Mouse (Mus musculus) CD4-positive, CD25-positive, alpha-beta regulatory T cell, adult 2 months (primary cell): ENCODE results near the gene Rnf145.
"Not testable (repeated sequence)": the region's sequence is repeated elsewhere in the genome, so short reads cannot be mapped to it uniquely, and the experiment has no call there.

Source experiments
- DNase-seq: peaks from one replicate; pipeline ENCODE4 v3.0.0-alpha.2; 2012; ENCODE audit warnings: low read depth, low spot score

Gene Rnf145

GRCm38 (mm10) chr11:44562389-44563135 is 43.8 kb downstream of the Rnf145 start:
- no peak for DNase-seq

DNA sequence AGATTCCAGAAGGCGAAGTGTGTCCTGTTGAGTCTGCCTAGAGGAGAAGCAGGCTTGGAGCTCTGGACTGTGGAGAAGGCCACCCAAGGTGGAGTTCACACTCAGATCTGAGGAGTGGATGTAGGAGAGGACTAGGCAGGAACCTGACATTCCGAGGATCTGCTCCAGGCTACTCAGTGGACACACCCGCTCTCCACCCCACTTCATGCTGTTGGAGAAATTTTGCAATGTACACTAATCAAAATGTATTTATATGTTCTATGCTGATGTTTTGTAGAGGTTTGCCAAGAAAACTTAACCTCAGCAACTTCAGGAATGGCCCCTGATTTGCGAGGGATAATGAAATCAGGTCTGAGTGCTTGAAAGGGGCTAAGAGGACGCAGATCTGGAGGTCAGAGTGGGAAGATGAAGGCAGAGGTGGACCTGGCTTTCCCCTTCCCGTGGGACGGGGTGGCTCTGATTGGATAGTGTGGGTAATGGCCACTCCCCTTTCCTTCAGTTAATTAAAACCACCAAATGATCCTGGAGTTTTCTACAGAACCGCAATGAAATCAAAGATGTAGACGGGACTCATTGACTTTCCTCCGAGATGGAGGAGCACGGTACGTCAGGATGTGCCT is 45.6 kb downstream of the Rnf145 start:
- no peak for DNase-seq

GRCm38 (mm10) chr11:44564940-44565339 is 46.2 kb downstream of the Rnf145 start:
- no peak for DNase-seq

GRCm38 (mm10) chr11:44570336-44570735 is 51.6 kb downstream of the Rnf145 start:
- not testable (repeated sequence) for DNase-seq

- no peak for DNase-seq
These were observed 54.0 kb downstream of the Rnf145 start for GRCm38 (mm10) chr11:44572781-44573180.

DNA sequence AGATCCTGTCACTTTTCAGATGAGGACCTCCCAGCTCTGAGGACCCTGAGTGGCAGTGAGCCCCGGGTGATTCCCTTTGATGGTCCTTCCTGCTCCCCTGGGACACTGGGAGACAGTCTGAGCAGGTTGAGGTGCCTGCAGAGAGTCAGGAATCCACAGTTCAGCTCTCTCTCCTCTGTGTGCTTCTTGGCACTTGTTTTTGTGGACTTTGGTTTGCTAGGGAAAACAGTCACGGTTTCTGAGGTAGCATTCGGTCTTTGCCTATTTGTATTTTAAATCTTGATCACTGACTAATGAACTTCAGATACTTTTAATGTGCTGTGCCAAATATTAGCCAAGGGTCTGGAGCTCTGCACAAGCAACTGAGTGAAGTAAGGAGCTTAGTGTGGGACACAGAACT is 54.6 kb downstream of the Rnf145 start:
- DNase-seq: no peak

GRCm38 (mm10) chr11:44574391-44574790 is 55.6 kb downstream of the Rnf145 start:
- no peak for DNase-seq

GRCm38 (mm10) chr11:44574820-44575219 is 56.1 kb downstream of the Rnf145 start:
- no peak for DNase-seq

DNA sequence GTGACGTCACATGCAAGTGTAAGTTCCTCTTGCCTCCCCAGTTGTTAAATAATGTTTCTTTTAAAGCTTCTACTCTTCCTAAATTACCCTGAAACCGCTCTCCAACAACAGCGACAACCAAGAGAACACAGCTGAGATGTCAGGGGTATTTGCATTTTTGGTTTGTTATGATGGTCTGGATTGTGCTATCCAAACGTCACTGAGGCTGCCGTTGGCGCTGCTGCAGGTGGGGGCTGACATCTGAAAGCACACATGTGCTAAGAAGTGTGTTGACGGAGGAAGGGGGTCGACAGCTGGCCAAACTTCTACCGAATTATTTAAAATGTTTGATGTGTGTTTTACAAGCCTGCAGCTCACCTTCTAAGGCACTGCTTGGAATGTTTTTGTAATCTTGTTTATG is 59.1 kb downstream of the Rnf145 start:
- no peak for DNase-seq

- peak; percentile 88 for DNase-seq
These were observed 62.5 kb downstream of the Rnf145 start for GRCm38 (mm10) chr11:44581277-44581683.

DNA sequence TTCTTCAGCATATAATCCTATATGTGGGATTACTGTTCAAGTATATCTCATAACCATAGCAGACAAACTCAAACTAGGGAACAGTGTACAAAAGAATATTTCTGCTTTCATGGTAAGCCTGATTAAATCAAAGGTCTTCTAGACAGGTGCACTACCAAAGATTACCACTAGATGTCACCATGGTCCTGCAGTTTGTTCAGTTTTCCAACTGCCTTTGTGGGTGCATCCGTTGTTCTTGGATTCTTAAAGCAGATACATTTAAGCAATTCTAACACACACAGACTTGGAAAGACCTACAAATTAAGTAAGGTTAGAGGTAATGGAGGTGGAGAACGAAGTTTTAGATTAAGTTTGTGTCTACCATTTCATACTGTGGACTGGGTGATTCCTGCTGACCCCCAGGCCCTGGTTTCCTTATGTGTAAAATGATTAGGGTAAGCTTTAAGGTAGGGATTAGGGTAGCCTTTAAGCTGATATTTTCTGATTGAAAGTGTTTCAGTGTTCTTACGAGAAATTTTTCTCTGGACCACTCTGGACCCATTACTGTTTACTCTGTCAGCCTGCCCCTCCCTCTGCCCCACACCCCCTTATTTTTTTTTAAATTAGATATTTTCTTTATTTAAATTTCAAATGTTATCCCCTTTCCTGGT is 67.4 kb downstream of the Rnf145 start:
- DNase-seq: peak; percentile 88

- no peak for DNase-seq
These were observed 74.3 kb downstream of the Rnf145 start for GRCm38 (mm10) chr11:44593016-44593415.

DNA sequence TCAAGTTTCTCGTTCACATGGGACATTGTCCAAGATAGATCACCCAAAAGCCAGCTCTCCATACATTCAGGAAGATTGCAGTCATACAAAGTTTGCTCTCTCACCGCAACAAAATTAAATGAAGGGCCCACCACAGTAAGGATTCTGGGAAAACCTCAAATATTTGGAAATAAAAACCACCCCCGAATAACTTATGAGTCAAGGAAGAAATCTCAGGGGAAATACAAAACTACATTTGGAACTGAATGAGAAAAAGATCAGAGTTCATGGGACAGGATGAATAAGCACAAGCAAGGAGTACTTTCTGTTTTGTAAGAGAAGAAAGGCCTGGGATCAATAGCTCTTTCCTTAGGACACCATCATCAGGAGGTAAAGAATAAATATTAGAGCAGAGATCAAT is 76.0 kb downstream of the Rnf145 start:
- DNase-seq: no peak

GRCm38 (mm10) chr11:44606881-44607280 is 88.1 kb downstream of the Rnf145 start:
- peak; percentile 26 for DNase-seq

DNA sequence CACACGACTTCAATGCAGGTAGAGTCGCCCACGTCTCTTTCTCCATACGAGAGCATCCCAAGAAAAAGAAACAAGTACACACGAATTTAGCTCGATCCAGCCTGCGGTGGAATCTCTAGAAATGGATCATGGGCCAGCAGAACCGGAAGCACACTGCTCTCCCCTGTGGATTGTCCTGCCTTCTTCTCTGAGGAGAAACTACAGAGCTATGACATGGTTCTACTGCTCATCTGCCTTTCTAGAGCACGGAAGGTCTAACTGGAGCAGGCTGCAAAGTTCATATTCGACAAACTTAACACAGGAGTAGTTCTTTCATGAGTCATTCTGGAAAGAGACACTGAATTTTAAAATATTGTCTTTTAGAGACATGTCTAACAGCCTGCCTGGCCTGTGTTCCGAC is 89.9 kb downstream of the Rnf145 start:
- DNase-seq: no peak

DNA sequence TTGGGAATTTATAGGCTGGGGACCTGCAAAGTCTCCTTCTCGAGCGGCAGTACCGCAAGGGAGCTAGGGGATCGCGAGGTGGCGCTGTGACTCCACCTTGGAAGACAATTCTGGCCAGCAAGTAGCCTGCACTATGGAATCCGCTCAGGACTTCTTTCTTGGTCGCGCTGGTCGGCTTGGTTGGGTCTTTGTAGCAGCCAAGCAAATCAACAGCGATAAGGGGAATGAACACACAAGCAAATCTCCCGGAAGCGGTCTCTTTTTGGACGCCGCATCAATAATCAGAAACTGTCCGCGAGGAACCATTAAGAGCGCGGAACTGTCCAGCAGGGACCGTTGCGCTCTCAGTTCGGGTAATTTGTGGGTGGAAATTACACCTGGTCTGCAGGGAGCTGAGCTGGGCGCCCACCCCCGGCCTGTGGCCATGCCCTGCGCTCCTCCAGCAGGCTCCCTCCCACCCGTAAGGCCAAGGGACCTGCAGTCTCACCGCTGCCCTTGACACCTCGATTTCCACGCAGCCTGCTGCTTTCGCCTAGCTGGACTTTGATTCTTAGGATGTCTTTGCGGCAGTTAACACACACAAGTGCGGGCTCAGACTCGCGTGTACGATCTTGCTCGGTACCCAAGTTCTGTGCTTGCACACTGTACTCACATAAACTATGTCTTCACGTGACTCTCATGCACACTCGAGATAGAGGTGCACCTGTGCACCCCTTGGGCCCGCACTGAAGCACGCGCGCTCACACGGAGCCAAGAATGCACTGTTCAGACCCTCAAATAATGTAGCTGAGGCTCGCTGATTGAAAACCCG is 92.4 kb downstream of the Rnf145 start:
- peak; percentile 84 for DNase-seq

- DNase-seq: no peak
These were observed 93.4 kb downstream of the Rnf145 start for GRCm38 (mm10) chr11:44612156-44612555.

DNA sequence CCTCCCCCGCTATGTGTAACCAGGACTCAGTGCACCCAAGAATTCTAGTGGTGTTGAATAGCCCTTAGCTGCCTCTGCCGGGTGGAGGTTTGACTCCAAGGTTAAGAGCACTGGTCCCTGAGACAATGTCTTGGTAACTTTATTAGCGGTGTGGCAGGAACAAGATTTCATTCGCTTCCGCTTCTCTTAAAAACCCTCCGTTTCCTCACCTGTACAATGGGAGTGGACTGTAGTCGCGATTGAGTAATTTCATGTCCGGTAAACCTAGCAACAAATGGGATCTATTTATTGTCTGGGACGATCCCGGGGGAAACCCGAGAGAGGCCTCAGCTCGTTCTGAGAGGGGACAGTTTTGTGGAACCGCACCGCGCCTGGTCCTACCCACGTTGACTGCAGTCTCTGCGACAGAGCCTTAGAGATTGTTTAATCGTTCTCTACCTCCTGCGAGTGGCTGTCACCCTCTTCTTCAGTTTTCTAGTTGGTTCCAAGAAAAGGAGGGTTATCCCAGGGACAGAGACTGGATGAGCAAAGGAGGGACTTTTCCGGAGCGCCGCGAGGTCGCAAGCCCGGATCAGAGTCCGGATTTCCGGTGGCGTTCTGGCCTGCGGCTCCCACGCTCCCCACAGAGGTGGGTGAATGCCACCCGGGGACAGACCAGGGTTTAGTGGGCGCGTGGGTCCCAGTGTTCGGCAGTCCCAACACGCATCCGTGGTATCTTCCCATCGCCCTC is 94.1 kb downstream of the Rnf145 start:
- peak; percentile 15 for DNase-seq

DNA sequence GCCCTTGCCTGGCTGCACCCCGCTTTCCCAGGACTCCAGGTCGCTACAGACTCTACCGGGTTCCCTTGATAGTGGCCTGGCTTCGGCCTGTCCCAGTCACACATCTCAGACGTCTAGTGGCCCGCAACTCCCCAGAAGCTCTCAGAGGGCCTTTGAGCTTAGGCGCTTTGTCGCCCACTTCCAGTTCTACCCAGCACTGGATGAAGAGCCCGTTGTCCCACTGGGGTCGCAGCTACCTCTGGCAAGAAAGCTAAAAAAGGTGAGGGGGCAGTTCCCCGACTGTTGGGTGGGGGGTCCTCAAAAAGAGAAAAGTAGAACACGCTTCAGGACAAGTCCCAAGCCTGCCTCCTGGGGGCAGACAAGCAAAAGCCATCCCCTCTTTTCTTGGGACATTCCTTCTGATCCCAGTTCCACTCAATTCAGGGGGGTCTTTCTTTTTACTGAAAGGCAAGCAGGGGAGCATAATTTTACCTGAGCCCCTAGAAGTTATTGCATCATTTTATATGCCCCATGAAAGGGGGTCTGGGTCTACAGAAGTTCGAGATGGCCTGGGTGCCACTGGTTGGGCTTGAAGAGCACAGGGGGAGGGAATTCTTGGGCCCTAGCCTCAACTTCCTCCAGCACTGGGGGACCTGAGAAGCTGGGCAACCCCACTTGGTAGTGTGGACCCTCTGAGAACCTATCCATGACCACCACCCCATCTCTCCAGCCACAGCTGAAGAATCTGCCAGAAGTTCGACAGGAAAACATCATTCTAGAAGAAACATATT is 94.8 kb downstream of the Rnf145 start:
- no peak for DNase-seq
